Mouse (Mus musculus) cerebellum, adult 9-11 months (tissue): Measurements from ENCODE around the gene Nfil3.
A peak's percentile ranks its signal among the peaks of the same experiment; 100 is the strongest.

Experiments
- DNase-seq: peaks from one replicate; pipeline ENCODE4 v3.0.0; 2022

The Nfil3 gene

GRCm38 (mm10) chr13:52929209-52930171 is 51.4 kb downstream of the Nfil3 start, which contains the start of gene Auh:
Gene Auh (minus strand): TSS chr13:52929681.
- DNase-seq = peak; percentile 84

GRCm38 (mm10) chr13:52928392-52928791 is 52.5 kb downstream of the Nfil3 start:
- no peak for DNase-seq

- DNase-seq = no peak
These were observed 56.4 kb downstream of the Nfil3 start for GRCm38 (mm10) chr13:52924457-52924856.

- DNase-seq = no peak
These were observed 58.9 kb downstream of the Nfil3 start for GRCm38 (mm10) chr13:52921966-52922365.

- DNase-seq = no peak
These were observed 59.6 kb downstream of the Nfil3 start for GRCm38 (mm10) chr13:52921065-52921825.

- DNase-seq = no peak
These were observed 61.0 kb downstream of the Nfil3 start for GRCm38 (mm10) chr13:52919790-52920352.

GRCm38 (mm10) chr13:52918333-52918732 is 62.5 kb downstream of the Nfil3 start:
- DNase-seq = no peak
